8 mouse cellular contexts compared by ENCODE assay signal in the genomic region with DNA sequence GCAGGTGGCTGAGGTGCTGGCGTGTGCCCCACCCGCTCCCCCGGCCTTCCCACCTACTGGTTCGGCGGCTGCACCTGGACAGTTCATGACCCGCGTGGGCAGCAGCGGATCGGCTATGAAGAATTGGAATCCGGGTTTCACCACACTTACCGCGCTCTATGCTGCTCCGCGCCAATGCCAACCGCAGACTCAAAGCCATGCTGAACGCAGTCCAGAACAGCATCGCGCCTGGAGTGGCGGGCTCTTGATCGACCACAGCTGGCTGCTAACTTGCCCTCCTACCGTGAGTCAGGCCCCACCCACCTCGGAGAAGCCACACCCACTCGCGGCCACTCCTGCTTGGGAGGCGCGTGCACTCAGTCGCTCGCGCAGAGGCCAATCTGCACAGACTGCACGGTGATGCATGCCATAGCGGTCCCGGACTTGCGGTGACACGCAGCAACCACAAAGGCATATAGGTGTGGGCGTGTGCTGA. TPM values are rescaled to one million over a fixed set of nuclear protein-coding genes. Genes with fewer than 3 reads are reported as not detected.
DNase-seq lines count a peak whose midpoint lies in the region.

A gene (minus strand): TSS at position 419 of the 475 bp plus-strand sequence.

- intact Hi-C loops in gastrocnemius, postnatal 14 days (cut with DNase I; ENCODE audit: low total_unique reads): no loop called here
- intact Hi-C loops in left cerebral cortex, postnatal 14 days (cut with DNase I): no loop called here

- peak; percentile 94 for DNase-seq in adrenal gland, adult 2 months
- DNase-seq in embryo, embryonic 10.5 days (ENCODE audit: low spot score): peak; percentile 89
- peak; percentile 93 for DNase-seq in gastrocnemius, postnatal 14 days
- peak; percentile 86 for DNase-seq in induced T-regulatory cell, adult 2 months (ENCODE audit: low read depth)
- DNase-seq in left cerebral cortex, postnatal 14 days (ENCODE audit: low spot score in 2 of 2): peak; percentile 81 to 91
- peak; percentile 89 for DNase-seq in mesoderm, embryonic 11.5 days (ENCODE audit: low read depth, low spot score)
- DNase-seq in skeletal muscle tissue, adult 2 months (ENCODE audit: low read depth, low spot score): peak; percentile 83
- no peak for DNase-seq in adipocyte (ENCODE audit: low spot score)

RNA-seq across cellular contexts. Expression of the gene that starts here (rescaled TPM):
- 1 to 10 TPM; 2.5 to 4.8 TPM for total RNA-seq in adrenal gland, adult 2 months (2021)
- polyA plus RNA-seq in adrenal gland, adult 2 months (2012; rRNA removed): 9.4 and 12.0 TPM in 2 replicates
- 10 to 100 TPM in 1 of 2 experiments, 1 to 10 TPM in 1; 9.0 to 13.8 TPM for total RNA-seq in gastrocnemius, postnatal 14 days (2021)
- 10 to 100 TPM; 16.3 to 17.0 TPM for total RNA-seq in left cerebral cortex, postnatal 14 days (2021)
